Mouse (Mus musculus): ENCODE measurements around the gene Spsb3.

- no peak for TF ChIP-seq EP300 (IDR thresholded peaks at IDR 0.05)
- TF ChIP-seq CTCF (IDR thresholded peaks at IDR 0.05), result no peak
Measured at GRCm38 (mm10) chr17:24857831-24858470, 28.5 kb upstream of the Spsb3 start.

All from lung, postnatal 0 days (tissue).